Mouse (Mus musculus): ENCODE results near the gene Gm12166.
"Not testable (repeated sequence)": the region's sequence is repeated elsewhere in the genome, so short reads cannot be mapped to it uniquely, and the experiment has no call there.

GRCm38 (mm10) chr11:46052105-46052659 is at the start of gene Gm12166:
- TF ChIP-seq POLR2A (IDR thresholded peaks at IDR 0.05; ENCODE audit: control insufficient read depth, low read depth, low read length) = not testable (repeated sequence)
- peak; percentile 38; the same call in 1 of the 2 replicates for TF ChIP-seq CTCF (IDR thresholded peaks at IDR 0.05; ENCODE audit: control insufficient read depth, insufficient read depth, insufficient replicate concordance, low read depth, low read length)
